Mouse (Mus musculus): ENCODE results near the gene Gm3002. TPM values are rescaled to one million over a fixed set of nuclear protein-coding genes. Genes with fewer than 3 reads are reported as not detected.
"Not testable (repeated sequence)": the region's sequence is repeated elsewhere in the genome, so short reads cannot be mapped to it uniquely, and the experiment has no call there.

The Gm3002 gene
- 4.7 and 5.8 TPM in 2 replicates for polyA plus RNA-seq (2015; fragmentation: Nextera tagmentation; extraction: Ambion mirVana)

GRCm38 (mm10) chr14:3809774-3810173 lies at the start of gene Gm3002:
Gene Gm3002 (plus strand): TSS chr14:3810074.
- WGBS: no CpG with 5 or more reads among the region's 31 CpGs
- H3K27ac ChIP-seq (ENCODE audit: low read length); H3K4me3 ChIP-seq (replicated peaks; ENCODE audit: low read length); H3K36me3 ChIP-seq (ENCODE audit: control insufficient read depth, insufficient read depth); H3K9ac ChIP-seq (replicated peaks; ENCODE audit: low read depth, low read length); H3K27me3 ChIP-seq (replicated peaks; ENCODE audit: control insufficient read depth, insufficient read depth, low read length); ATAC-seq; H3K4me2 ChIP-seq (ENCODE audit: low read length); H3K9me3 ChIP-seq (ENCODE audit: control insufficient read depth, low read length); H3K4me1 ChIP-seq (replicated peaks; ENCODE audit: control insufficient read depth, insufficient read depth, low read length): not testable (repeated sequence)

GRCm38 (mm10) chr14:3845945-3846344 lies 36.1 kb downstream of the Gm3002 start, which contains the start of gene Gm3033:
Gene Gm3033 (plus strand): TSS chr14:3846245.
- not testable (repeated sequence) for H3K27me3 ChIP-seq (replicated peaks; ENCODE audit: control insufficient read depth, insufficient read depth, low read length); ATAC-seq; H3K9me3 ChIP-seq (ENCODE audit: control insufficient read depth, low read length); H3K9ac ChIP-seq (replicated peaks; ENCODE audit: low read depth, low read length); H3K4me3 ChIP-seq (replicated peaks; ENCODE audit: low read length); H3K4me1 ChIP-seq (replicated peaks; ENCODE audit: control insufficient read depth, insufficient read depth, low read length); H3K4me2 ChIP-seq (ENCODE audit: low read length); H3K27ac ChIP-seq (ENCODE audit: low read length); H3K36me3 ChIP-seq (ENCODE audit: control insufficient read depth, insufficient read depth)
- no CpG with 5 or more reads among the region's 2 CpGs for WGBS

- not testable (repeated sequence) for ATAC-seq; H3K9me3 ChIP-seq (ENCODE audit: control insufficient read depth, low read length); H3K9ac ChIP-seq (replicated peaks; ENCODE audit: low read depth, low read length); H3K27me3 ChIP-seq (replicated peaks; ENCODE audit: control insufficient read depth, insufficient read depth, low read length); H3K4me3 ChIP-seq (replicated peaks; ENCODE audit: low read length); H3K4me2 ChIP-seq (ENCODE audit: low read length); H3K36me3 ChIP-seq (ENCODE audit: control insufficient read depth, insufficient read depth); H3K4me1 ChIP-seq (replicated peaks; ENCODE audit: control insufficient read depth, insufficient read depth, low read length); H3K27ac ChIP-seq (ENCODE audit: low read length)
- no CpG with 5 or more reads among the region's 1 CpGs for WGBS
Observed at GRCm38 (mm10) chr14:3883872-3884271, 74.0 kb downstream of the Gm3002 start, which contains the start of gene Gm2916. Gene Gm2916 (plus strand): TSS chr14:3884172.

DNA sequence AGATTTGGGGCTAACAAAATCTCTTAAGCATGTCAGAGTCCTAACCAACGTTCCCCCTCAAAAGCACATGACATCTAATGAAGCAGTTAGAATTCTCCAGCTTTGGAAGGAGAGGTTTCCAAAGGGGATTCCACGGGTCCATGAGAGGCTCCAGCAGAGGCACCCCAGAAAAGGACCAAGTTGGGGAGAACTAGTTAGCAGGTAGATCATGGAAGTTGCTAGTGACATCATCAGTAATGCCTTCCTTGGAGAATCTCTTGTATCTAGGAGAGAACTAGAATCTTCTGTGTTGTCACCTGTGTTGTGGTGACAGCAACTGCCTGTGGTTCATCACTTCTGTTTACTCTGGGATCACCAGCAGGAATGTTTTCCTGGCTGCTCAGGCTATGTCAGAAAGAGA lies 121.6 kb downstream of the Gm3002 start, which contains the start of gene Gm3029:
Gm3029 (plus strand) TSS at position 301 of the 400 bp plus-strand sequence.
- H3K9ac ChIP-seq (replicated peaks; ENCODE audit: low read depth, low read length); H3K4me1 ChIP-seq (replicated peaks; ENCODE audit: control insufficient read depth, insufficient read depth, low read length); H3K27me3 ChIP-seq (replicated peaks; ENCODE audit: control insufficient read depth, insufficient read depth, low read length); ATAC-seq; H3K4me3 ChIP-seq (replicated peaks; ENCODE audit: low read length); H3K4me2 ChIP-seq (ENCODE audit: low read length); H3K27ac ChIP-seq (ENCODE audit: low read length); H3K36me3 ChIP-seq (ENCODE audit: control insufficient read depth, insufficient read depth); H3K9me3 ChIP-seq (ENCODE audit: control insufficient read depth, low read length): not testable (repeated sequence)
- no CpG with 5 or more reads among the region's 2 CpGs for WGBS

DNA sequence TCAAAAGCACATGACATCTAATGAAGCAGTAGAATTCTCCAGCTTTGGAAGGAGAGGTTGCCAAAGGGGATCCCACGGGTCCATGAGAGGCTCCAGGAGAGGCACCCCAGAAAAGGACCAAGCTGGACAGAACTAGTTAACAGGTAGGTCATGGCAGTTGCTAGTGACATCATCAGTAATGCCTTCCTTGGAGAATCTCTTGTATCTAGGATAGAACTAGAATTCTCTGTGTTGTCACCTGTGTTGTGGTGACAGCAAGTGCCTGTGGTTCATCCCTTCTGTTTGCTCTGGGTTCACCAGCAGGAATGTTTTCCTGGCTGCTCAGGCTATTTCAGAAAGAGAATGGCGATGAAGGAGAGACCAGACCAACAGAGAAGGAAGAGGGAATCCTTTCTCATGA lies 153.4 kb downstream of the Gm3002 start, which contains the start of gene Gm3095:
Gm3095 (plus strand) TSS at position 301 of the 400 bp plus-strand sequence.
- not testable (repeated sequence) for H3K9ac ChIP-seq (replicated peaks; ENCODE audit: low read depth, low read length); H3K4me1 ChIP-seq (replicated peaks; ENCODE audit: control insufficient read depth, insufficient read depth, low read length); H3K4me3 ChIP-seq (replicated peaks; ENCODE audit: low read length); ATAC-seq; H3K4me2 ChIP-seq (ENCODE audit: low read length); H3K27me3 ChIP-seq (replicated peaks; ENCODE audit: control insufficient read depth, insufficient read depth, low read length); H3K27ac ChIP-seq (ENCODE audit: low read length); H3K9me3 ChIP-seq (ENCODE audit: control insufficient read depth, low read length); H3K36me3 ChIP-seq (ENCODE audit: control insufficient read depth, insufficient read depth)
- WGBS: no CpG with 5 or more reads among the region's 2 CpGs

DNA sequence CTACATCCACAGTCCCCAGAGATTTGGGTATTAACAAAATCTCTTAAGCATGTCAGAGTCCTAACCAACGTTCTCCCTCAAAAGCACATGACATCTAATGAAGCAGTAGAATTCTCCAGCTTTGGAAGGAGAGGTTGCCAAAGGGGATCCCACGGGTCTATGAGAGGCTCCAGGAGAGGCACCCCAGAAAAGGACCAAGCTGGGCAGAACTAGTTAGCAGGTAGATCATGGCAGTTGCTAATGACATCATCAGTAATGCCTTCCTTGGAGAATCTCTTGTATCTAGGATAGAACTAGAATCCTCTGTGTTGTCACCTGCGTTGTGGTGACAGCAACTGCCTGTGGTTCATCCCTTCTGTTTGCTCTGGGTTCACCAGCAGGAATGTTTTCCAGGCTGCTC lies 188.2 kb downstream of the Gm3002 start, which contains the start of gene Gm3099:
Gm3099 (plus strand) TSS at position 301 of the 400 bp plus-strand sequence.
- not testable (repeated sequence) for H3K36me3 ChIP-seq (ENCODE audit: control insufficient read depth, insufficient read depth); H3K4me1 ChIP-seq (replicated peaks; ENCODE audit: control insufficient read depth, insufficient read depth, low read length); ATAC-seq; H3K9me3 ChIP-seq (ENCODE audit: control insufficient read depth, low read length); H3K27me3 ChIP-seq (replicated peaks; ENCODE audit: control insufficient read depth, insufficient read depth, low read length); H3K4me3 ChIP-seq (replicated peaks; ENCODE audit: low read length); H3K27ac ChIP-seq (ENCODE audit: low read length); H3K4me2 ChIP-seq (ENCODE audit: low read length); H3K9ac ChIP-seq (replicated peaks; ENCODE audit: low read depth, low read length)
- WGBS: 70% methylated on average over 1 of the region's 3 CpGs

Other genes with a start within 250 kb of the Gm3002 start
- gene Gm3012, start 175.6 kb upstream of the Gm3002 start, polyA plus RNA-seq (2015; fragmentation: Nextera tagmentation; extraction: Ambion mirVana): not detected in 2 replicates
- 13.9 and 16.4 TPM in 2 replicates for gene Gm3020, start 158.0 kb upstream of the Gm3002 start, polyA plus RNA-seq (2015; fragmentation: Nextera tagmentation; extraction: Ambion mirVana)
- not detected in 2 replicates for gene Gm3043, start 121.3 kb upstream of the Gm3002 start, polyA plus RNA-seq (2015; fragmentation: Nextera tagmentation; extraction: Ambion mirVana)
- gene Gm3033, start 36.2 kb downstream of the Gm3002 start, polyA plus RNA-seq (2015; fragmentation: Nextera tagmentation; extraction: Ambion mirVana): 0.57 TPM in 1 of 2 replicates, not detected in the other
- gene Gm2916, start 74.1 kb downstream of the Gm3002 start, polyA plus RNA-seq (2015; fragmentation: Nextera tagmentation; extraction: Ambion mirVana): not detected in 2 replicates
- not detected in 2 replicates for gene Gm3029, start 121.7 kb downstream of the Gm3002 start, polyA plus RNA-seq (2015; fragmentation: Nextera tagmentation; extraction: Ambion mirVana)
- 0.70 and 2.0 TPM in 2 replicates for gene Gm3095, start 153.5 kb downstream of the Gm3002 start, polyA plus RNA-seq (2015; fragmentation: Nextera tagmentation; extraction: Ambion mirVana)
- gene Gm3099, start 188.3 kb downstream of the Gm3002 start, polyA plus RNA-seq (2015; fragmentation: Nextera tagmentation; extraction: Ambion mirVana): not detected in 2 replicates
- 4.4 and 5.1 TPM in 2 replicates for gene Gm5796, start 213.9 kb downstream of the Gm3002 start, polyA plus RNA-seq (2015; fragmentation: Nextera tagmentation; extraction: Ambion mirVana)

Measured in forebrain, embryonic 16.5 days (tissue).